Mouse (Mus musculus) adrenal gland, postnatal 0 days (tissue): ENCODE results near the gene Gm21985. TPM values are rescaled to one million over a fixed set of nuclear protein-coding genes. Genes with fewer than 3 reads are reported as not detected.

Experiments used
- polyA plus RNA-seq: library from polyadenylated mRNA; unstranded; fragments of >200 nt; fragmentation: Nextera tagmentation; extraction: Ambion mirVana; gene quantifications from 2 replicates; pipeline ENCODE4 v1.2.1, GENCODE M21; 2015

The Gm21985 gene
- not detected in 2 replicates for polyA plus RNA-seq

DNA sequence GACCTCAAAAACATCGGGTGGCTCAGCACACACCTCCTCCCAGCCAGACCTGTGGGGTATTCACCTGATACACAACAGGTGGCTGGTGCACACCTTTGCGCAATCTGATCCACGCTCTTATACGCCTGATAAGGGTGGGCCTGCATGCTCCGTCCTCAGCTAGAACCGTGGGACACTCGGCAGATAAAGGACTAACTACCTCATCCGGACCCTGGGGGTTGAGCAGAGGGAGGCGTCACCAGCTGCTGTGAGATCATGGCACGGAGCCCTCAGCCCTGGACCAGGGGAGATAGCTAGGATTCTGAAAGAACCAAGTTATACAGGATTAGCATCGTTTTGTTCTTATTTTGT lies at the start of gene Gm21985:
Gene Gm21985, plus strand, starts transcription at position 73 of the 351 bp plus-strand sequence.

DNA sequence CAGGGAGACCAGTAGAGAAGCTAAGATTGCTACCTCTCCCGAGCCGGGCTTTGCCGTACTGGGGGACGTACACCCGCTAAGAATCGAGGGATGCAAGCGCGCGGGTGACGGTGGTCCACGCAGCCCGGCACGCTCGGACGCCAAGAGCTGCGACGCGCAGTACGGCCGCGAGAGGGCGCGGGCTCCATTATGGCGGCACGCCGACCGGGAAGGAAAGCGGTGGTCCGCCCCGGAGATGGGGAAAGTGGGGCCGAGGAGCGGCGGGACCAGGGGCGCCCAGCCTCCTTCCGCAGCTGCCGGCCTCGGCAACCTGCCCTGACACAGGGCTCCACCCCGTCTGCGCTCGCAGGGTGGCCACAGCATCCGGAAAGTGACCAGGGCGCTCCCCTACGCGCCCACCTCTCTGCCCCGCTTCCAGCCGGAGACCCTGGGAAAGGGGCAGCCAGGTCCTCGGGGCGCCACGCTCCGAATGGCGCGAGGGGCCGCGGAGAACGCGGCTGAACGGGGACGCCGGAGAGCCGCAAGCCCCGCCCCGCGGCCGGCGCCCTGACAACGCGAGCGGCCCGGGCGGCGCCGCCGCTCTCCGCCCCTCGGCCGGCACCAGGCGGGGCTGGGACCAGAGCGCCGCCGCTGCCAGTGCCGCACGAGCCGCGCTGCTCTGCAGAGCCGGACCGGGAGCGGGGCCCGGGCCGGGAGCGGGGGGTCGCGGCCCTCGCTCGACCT lies 26.7 kb upstream of the Gm21985 start, which contains the start of gene Lpcat4:
Gene Lpcat4, plus strand, starts transcription at position 257 of the 723 bp plus-strand sequence.

DNA sequence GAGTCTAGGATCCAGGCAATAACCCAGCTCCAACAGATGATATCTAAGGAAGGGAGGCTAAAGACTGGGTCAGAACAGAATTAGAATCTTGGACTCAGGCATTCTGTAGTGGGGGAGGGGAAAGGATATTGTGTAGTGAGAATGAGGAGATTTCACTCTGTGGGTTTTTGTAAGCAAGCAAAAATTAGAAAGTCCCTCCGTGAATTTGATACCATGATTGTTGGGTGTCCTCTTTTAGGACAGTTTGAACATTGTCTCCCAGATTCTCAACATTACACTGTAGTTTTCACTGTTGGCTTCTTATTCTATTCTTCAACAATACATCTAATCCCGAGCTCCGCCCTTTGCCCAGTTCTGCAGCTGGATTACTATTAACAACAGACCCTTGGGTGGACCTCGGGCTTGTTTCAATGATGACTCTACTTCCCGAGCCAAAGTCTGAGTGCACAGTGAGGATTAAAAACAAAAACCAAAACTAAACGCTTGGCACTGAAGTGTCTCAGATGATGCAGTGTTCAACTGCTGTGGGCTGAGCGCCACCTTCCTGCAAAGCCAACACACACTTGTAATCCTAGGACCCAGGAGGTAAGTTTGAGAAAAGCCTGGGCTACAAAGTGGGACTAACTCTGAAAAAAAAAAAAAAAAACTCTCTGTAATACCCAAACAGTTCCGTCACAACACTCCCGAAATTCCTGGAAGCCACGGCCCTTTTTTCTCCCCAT lies 6.7 kb upstream of the Gm21985 start, which contains the start of gene Nutm1:
Gene Nutm1, minus strand, starts transcription at position 51 of the 722 bp plus-strand sequence.

DNA sequence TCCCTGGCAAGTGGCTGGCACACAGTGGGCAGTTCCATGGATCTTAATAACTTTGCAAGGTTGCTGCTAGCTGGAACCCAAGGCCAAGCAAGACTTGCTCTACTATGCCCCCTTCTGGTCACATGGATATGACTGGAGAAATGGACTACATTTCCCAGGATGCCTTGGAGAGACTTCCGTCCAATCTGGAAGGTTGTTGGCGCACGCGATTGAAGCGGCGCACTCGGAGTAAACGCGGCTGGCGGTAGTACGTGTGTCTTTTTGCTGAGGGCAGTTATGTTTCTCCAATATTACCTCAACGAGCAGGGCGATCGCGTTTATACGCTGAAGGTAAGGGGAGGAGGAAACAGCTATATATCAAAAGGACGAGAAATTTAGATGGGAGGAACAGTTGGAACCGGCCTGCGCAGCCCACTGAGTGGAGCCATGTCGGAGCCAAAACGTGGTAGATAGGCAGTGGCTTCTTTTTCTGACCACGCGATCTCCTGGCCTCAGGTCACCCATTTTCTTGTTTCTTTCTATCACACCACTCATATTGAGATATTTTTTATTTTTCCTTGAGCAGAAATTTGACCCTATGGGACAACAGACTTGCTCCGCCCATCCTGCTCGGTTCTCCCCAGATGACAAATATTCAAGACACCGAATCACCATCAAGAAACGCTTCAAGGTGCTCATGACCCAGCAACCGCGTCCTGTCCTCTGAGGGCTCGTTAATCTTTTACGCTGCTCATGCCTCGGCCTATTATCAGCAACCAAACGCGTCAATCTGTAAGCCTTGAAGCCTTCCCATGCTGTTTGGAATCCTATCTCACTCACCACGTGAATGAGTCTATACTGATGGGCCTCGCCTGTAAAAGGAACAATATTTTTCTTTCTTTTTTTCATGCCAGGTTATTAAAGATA lies 4.1 kb upstream of the Gm21985 start, which contains the start of gene Nop10:
Gene Nop10, plus strand, starts transcription at position 179 of the 906 bp plus-strand sequence.

DNA sequence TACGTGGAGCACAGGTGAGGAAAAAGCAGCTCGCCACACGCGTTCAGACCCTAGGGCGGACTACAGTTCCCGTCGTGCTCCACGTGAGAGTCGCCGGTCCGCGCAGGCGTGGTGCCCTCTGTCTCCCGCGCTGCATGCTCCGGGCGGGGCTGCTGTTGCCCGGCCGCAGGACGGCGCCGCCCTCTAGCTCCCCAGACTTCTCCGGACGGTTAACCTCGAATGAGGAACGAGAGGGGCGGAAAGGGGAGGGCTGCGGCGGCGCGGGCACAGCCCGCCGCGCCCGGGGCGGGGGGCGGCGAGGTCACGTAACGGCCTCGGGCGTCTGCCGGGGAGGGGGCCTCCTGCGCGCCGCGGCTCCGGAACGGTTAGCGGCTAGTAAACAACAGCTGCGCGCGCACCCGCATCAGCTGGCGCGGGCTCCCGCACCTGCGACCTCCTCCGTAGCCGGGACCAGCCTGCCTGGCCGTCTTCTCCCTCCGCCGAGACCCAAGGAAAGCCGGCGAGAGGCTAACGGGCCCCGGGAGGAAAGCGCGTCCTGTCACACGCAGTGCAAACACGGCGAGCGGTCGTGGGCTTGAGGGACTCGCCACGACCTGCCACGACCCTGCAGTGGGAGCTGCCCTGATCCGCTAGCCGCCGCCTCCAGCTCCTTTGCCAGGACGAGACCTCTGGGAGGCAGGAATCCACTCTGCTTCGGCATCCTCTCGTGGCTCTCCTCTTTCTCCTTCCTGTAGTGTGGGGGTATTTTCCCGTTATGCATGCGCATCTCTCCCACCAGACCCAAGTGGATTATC lies 469 bp upstream of the Gm21985 start, which contains the start of gene Slc12a6:
Gene Slc12a6, plus strand, starts transcription at position 378 of the 794 bp plus-strand sequence.

DNA sequence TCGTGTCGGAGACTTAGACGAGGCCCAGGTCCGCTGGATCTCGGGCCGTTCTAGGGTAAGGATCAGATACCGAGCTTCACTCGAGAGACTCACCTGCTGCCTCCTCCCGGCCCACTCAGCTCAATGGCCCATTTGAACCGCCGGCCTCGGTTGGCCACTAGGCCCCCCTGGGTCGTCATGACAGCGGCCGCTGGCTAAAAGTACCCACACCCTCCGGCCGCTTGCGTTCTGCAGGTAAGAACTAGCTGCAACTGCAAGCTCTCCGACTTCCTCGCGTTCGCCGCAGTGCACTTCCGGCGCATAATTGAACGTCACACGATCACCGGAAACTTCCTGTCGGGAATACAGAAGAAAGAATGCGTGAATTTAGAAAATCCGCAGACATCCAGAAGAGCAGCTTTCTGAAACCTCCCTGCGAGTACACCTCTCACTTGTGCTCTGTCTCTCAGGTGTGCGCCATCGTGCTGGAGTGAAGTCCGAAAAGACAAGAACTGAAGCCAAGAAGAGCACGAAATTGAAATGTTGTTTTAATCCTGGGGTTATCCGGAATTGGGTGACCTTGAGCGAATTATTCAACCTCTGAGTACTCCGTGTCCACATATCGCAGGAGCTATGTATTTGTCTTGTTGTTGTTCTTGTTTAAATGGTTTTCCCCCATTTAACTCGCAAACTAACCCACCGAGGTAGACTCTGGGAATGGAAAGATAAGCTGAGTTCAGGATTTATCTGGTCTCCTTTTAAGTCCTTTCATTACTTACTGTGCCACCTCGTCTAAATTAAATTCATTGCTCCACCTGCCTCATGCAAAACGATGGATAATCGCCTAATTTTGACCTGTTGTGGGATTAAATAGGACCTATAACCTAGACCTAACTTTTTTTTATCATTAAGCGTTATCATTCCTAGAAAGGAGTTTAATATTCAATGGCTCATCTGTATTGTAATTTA lies 101.9 kb downstream of the Gm21985 start, which contains the start of gene Emc4:
Gene Emc4, minus strand, starts transcription at position 302 of the 948 bp plus-strand sequence.

DNA sequence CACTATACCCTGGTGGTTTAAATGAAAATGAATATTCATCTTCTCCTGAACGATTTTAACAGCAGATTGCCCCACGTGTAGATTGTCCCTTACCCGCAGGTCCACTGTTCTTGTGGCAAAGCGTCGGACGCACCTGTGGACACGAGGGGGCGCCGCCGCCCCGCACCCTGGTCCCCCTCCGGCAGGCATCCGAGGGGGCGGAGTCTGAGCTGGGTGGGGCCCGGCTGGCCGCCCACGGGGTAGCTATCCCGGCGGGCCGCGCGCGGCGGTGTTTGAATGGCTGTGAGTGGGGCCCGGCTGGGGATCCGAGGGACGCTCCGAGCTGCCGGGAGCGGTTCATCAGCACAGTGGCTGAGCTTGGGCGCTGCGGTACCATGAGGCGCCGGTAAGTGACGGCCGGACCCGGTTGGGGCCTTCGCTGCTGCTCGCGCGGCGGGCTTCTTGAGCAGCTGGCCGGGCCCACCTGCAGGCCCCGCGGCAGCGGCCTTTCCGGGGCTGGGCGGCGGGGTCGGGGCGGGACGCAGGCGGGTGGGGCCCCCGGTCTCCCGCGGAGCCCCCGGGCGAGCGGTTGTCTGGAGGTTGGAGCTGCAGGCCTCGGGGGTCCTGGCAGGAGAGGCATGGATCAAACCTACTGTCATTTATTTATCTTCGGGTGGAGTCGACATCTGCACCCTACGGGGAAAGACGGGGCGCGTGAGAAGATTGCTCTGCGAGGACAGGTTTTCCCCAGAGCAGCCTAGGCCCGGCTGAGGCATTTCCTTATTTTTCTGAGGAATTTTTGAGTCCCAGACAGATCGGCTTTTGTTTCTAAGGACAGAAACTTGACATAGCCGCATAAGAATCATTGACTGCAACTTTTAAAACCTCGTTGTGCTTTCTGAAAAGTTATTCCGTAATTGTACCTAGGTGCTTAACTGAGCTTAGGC lies 113.1 kb downstream of the Gm21985 start, which contains the start of gene Katnbl1:
Gene Katnbl1, plus strand, starts transcription at position 239 of the 926 bp plus-strand sequence.

DNA sequence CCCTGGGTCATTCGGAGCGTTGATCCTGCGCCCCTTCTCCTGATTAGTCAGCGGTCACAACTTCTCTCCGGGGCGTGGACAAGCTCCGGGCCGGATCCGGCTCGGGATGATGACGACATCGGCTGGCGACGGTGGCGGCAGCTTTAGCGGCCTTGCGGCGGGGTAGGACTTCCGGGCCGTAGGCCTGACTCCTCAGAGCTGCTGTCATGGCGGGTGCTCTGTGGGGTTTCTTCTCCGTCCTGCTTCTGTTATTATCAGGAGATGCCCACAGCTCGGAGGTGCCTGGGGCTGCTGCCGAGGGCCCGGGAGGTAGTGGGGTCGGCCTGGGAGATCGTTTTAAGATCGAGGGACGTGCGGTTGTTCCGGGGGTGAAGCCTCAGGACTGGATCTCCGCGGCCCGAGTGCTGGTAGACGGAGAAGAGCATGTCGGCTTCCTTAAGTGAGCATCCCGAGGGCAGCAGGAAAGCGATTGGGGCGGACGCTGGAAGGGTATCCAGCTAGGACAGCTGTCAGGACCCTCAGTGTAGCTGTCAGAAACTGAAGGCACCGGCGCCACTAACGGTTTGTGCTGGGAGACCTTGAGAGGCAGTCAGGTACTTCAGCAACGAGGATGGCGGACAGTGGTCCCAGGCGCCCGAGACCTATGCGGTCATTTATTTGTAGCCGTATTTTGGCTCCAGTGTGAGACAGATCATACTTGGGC lies 188.9 kb downstream of the Gm21985 start, which contains the start of gene Emc7:
Gene Emc7, plus strand, starts transcription at position 136 of the 703 bp plus-strand sequence.

Other genes with a start within 250 kb of the Gm21985 start
- gene Olfr1311, start 241.9 kb upstream of the Gm21985 start, polyA plus RNA-seq, result not detected in 2 replicates
- not detected in 2 replicates for gene Olfr1312, start 216.1 kb upstream of the Gm21985 start, polyA plus RNA-seq
- not detected in 2 replicates for gene Olfr1313, start 188.5 kb upstream of the Gm21985 start, polyA plus RNA-seq
- gene Olfr1314, start 169.5 kb upstream of the Gm21985 start, polyA plus RNA-seq, result not detected in 2 replicates
- not detected in 2 replicates for gene Olfr1315-ps1, start 150.9 kb upstream of the Gm21985 start, polyA plus RNA-seq
- not detected in 2 replicates for gene Olfr1316, start 131.3 kb upstream of the Gm21985 start, polyA plus RNA-seq
- gene Olfr1317, start 126.0 kb upstream of the Gm21985 start, polyA plus RNA-seq, result not detected in 2 replicates
- 0.03 TPM in 1 of 2 replicates, not detected in the other for gene Olfr1318, start 112.1 kb upstream of the Gm21985 start, polyA plus RNA-seq
- gene Lpcat4, start 26.8 kb upstream of the Gm21985 start, polyA plus RNA-seq, result 6.7 and 9.5 TPM in 2 replicates
- gene Nutm1, start 7.0 kb upstream of the Gm21985 start, polyA plus RNA-seq, result 0.05 TPM in 1 of 2 replicates, not detected in the other
- 337 and 398 TPM in 2 replicates for gene Nop10, start 4.4 kb upstream of the Gm21985 start, polyA plus RNA-seq
- gene Slc12a6, start 489 bp upstream of the Gm21985 start, polyA plus RNA-seq, result 8.2 and 9.0 TPM in 2 replicates
- 143 and 157 TPM in 2 replicates for gene Emc4, start 101.7 kb downstream of the Gm21985 start, polyA plus RNA-seq
- 24.0 and 25.0 TPM in 2 replicates for gene Katnbl1, start 112.9 kb downstream of the Gm21985 start, polyA plus RNA-seq
- gene Emc7, start 188.7 kb downstream of the Gm21985 start, polyA plus RNA-seq, result 37.8 and 41.9 TPM in 2 replicates
- 0.25 and 0.26 TPM in 2 replicates for gene Chrm5, start 214.5 kb downstream of the Gm21985 start, polyA plus RNA-seq
- 4.7 and 5.5 TPM in 2 replicates for gene Aven, start 226.7 kb downstream of the Gm21985 start, polyA plus RNA-seq